ENCODE assay signal across 9 mouse cellular contexts in the genomic region with DNA sequence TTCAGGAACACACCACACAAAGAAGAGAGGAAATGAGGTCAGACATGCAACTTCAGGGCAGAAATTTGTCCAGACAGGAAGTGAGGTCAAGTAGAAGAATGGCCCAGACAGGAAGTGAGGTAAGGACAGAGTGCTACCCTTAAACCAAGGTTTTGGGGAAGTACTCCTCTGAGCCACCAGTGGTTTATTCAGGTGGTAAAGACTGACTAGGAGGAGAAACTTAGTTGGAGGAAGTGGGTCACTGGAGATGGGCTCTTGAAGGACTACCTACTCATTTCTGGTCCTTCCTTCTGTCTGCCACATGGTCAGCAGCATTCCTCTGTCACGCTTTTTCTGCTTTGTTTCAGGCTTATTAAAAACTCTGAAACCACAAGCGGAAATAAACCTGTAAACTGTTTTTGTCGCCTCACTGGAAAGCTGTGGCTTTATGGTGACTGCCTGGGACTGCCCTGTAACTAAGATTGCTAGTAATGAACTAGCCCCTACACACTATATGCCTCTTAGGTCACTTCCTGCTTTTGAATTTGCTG. TPM values are rescaled to one million over a fixed set of nuclear protein-coding genes. Genes with fewer than 3 reads are reported as not detected.
DNase-seq lines count a peak whose midpoint lies in the region; ATAC-seq and TF ChIP-seq lines count a peak whose summit lies in the region.
"Had no signal": no experiment of that assay in that cellular context is flagged by ENCODE, and none has a peak within 500 bp of the region (broad histone marks: within the 10 kb centered on the region; RNA-seq: fewer than 3 reads in every experiment).

No protein-coding gene starts in this region.

- no peaks in the 10 kb centered on the region for H3K27me3 ChIP-seq in lung, embryonic 15.5 days
- no peaks in the 10 kb centered on the region for H3K27me3 ChIP-seq in limb, embryonic 13.5 days
- H3K27me3 ChIP-seq in forebrain, embryonic 16.5 days (replicated peaks; ENCODE audit: control insufficient read depth, insufficient read depth, low read length): no peaks in the 10 kb centered on the region

- no peaks in the 10 kb centered on the region for H3K36me3 ChIP-seq in lung, embryonic 15.5 days
- H3K36me3 ChIP-seq in limb, embryonic 13.5 days: peaks cover 13% of the 10 kb centered on the region
- no peaks in the 10 kb centered on the region for H3K36me3 ChIP-seq in forebrain, embryonic 16.5 days (ENCODE audit: control insufficient read depth, insufficient read depth)

- ATAC-seq in lung, embryonic 15.5 days (ENCODE audit: borderline replicate concordance, extremely low read depth, low FRiP score, low TSS enrichment): no peak
- no peak for ATAC-seq in limb, embryonic 13.5 days (ENCODE audit: low FRiP score, low read depth)
- no peak for ATAC-seq in forebrain, embryonic 16.5 days

- no peak for TF ChIP-seq CTCF in lung, adult 2 months (IDR thresholded peaks at IDR 0.05; ENCODE audit: insufficient read depth, low read length)
- no peak for TF ChIP-seq CTCF in bone marrow macrophage, adult 2 months (IDR thresholded peaks at IDR 0.05; ENCODE audit: low read depth, low read length)

- peak overlapping the region; percentile 46; the same call in 1 of the 2 replicates for H3K27ac ChIP-seq in lung, embryonic 15.5 days
- H3K27ac ChIP-seq in bone marrow macrophage, adult 2 months (ENCODE audit: insufficient read depth, low read depth, low read length): peak overlapping the region; percentile 26
- H3K27ac ChIP-seq in limb, embryonic 13.5 days: peak overlapping the region; percentile 2; the same call in 1 of the 2 replicates
- no peak overlapping the region for H3K27ac ChIP-seq in forebrain, embryonic 16.5 days (ENCODE audit: low read length)

- H3K4me1 ChIP-seq in lung, embryonic 15.5 days: peaks cover 80% of the 10 kb centered on the region
- peaks cover 71% of the 10 kb centered on the region for H3K4me1 ChIP-seq in lung, adult 2 months (ENCODE audit: control insufficient read depth, insufficient read depth, low read length)
- H3K4me1 ChIP-seq in bone marrow macrophage, adult 2 months (ENCODE audit: control insufficient read depth, insufficient read depth, low read length): peaks cover 63% of the 10 kb centered on the region
- H3K4me1 ChIP-seq in limb, embryonic 13.5 days: peaks cover 95% of the 10 kb centered on the region
- peaks cover 27% of the 10 kb centered on the region for H3K4me1 ChIP-seq in forebrain, embryonic 16.5 days (replicated peaks; ENCODE audit: control insufficient read depth, insufficient read depth, low read length)

- 69% methylated on average over 3 of the region's 3 CpGs for whole genome bisulfite sequencing in lung, embryonic 15.5 days
- WGBS in lung, adult 2 months: 32% methylated on average over 3 of the region's 3 CpGs
- WGBS in limb, embryonic 13.5 days: 58% methylated on average over 3 of the region's 3 CpGs
- 87% methylated on average over 3 of the region's 3 CpGs for WGBS in forebrain, embryonic 16.5 days

- H3K4me2 ChIP-seq in lung, embryonic 15.5 days: no peak overlapping the region
- H3K4me2 ChIP-seq in limb, embryonic 13.5 days (replicated peaks): no peak overlapping the region
- no peak overlapping the region for H3K4me2 ChIP-seq in forebrain, embryonic 16.5 days (ENCODE audit: low read length)

- no peak overlapping the region for H3K4me3 ChIP-seq in lung, embryonic 15.5 days
- H3K4me3 ChIP-seq in lung, adult 2 months (replicated peaks; ENCODE audit: extremely low read depth, low read depth, low read length): no peak overlapping the region
- no peak overlapping the region for H3K4me3 ChIP-seq in bone marrow macrophage, adult 2 months (ENCODE audit: insufficient read depth, low read length)
- H3K4me3 ChIP-seq in limb, embryonic 13.5 days: no peak overlapping the region
- no peak overlapping the region for H3K4me3 ChIP-seq in forebrain, embryonic 16.5 days (replicated peaks; ENCODE audit: low read length)
- H3K4me3 ChIP-seq: myocyte had no signal

- H3K9ac ChIP-seq in lung, embryonic 15.5 days: no peak overlapping the region
- H3K9ac ChIP-seq in limb, embryonic 13.5 days: no peak overlapping the region
- H3K9ac ChIP-seq in forebrain, embryonic 16.5 days (replicated peaks; ENCODE audit: low read depth, low read length): no peak overlapping the region

- DNase-seq in lung, adult 2 months: no peak
- DNase-seq in spleen, postnatal 36 days (ENCODE audit: low spot score in 2 of 2): peak; percentile 82 to 84
- no peak for DNase-seq in gastrocnemius, adult 18-20 months (ENCODE audit: low spot score)
- DNase-seq in cerebellum, adult 18-20 months: no peak

- no peak for TF ChIP-seq POLR2A in lung, adult 2 months (IDR thresholded peaks at IDR 0.05; ENCODE audit: borderline replicate concordance, extremely low read depth, low read depth, low read length)
- no peak for TF ChIP-seq POLR2A in bone marrow macrophage, adult 2 months (IDR thresholded peaks at IDR 0.05; ENCODE audit: borderline replicate concordance, low read depth, low read length)

- H3K9me3 ChIP-seq in lung, embryonic 15.5 days: no peaks in the 10 kb centered on the region
- no peaks in the 10 kb centered on the region for H3K9me3 ChIP-seq in limb, embryonic 13.5 days
- no peaks in the 10 kb centered on the region for H3K9me3 ChIP-seq in forebrain, embryonic 16.5 days (ENCODE audit: control insufficient read depth, low read length)

RNA-seq across cellular contexts. Expression of gene Ski, which starts 21.5 kb away (rescaled TPM):
- 16.1 and 16.9 TPM in 2 replicates for polyA plus RNA-seq in lung, embryonic 15.5 days (2015; fragmentation: Nextera tagmentation; extraction: Ambion mirVana)
- polyA plus RNA-seq in lung, adult 2 months (2012; rRNA removed): 105 and 115 TPM in 2 replicates
- polyA plus RNA-seq in bone marrow macrophage, adult 2 months (2012; ENCODE audit: insufficient read depth, insufficient read length, missing spikeins): 61.1 and 63.9 TPM in 2 replicates
- polyA plus RNA-seq in limb, embryonic 13.5 days (2015; fragmentation: Nextera tagmentation; extraction: Ambion mirVana): 24.4 and 24.8 TPM in 2 replicates
- 15.8 and 16.0 TPM in 2 replicates for polyA plus RNA-seq in forebrain, embryonic 16.5 days (2015; fragmentation: Nextera tagmentation; extraction: Ambion mirVana)
- 10 to 100 TPM; 28.3 to 31.3 TPM for total RNA-seq in gastrocnemius, adult 18-20 months (2021)

RNA-seq across cellular contexts. Expression of gene Faap20, which starts 48.7 kb away (rescaled TPM):
- 83.4 and 83.5 TPM in 2 replicates for polyA plus RNA-seq in lung, embryonic 15.5 days (2015; fragmentation: Nextera tagmentation; extraction: Ambion mirVana)
- polyA plus RNA-seq in lung, adult 2 months (2012; rRNA removed): 56.7 and 59.3 TPM in 2 replicates
- 27.9 and 28.1 TPM in 2 replicates for polyA plus RNA-seq in bone marrow macrophage, adult 2 months (2012; ENCODE audit: insufficient read depth, insufficient read length, missing spikeins)
- polyA plus RNA-seq in limb, embryonic 13.5 days (2015; fragmentation: Nextera tagmentation; extraction: Ambion mirVana): 92.1 and 97.8 TPM in 2 replicates
- 79.4 and 84.0 TPM in 2 replicates for polyA plus RNA-seq in forebrain, embryonic 16.5 days (2015; fragmentation: Nextera tagmentation; extraction: Ambion mirVana)
- 1 to 10 TPM; 5.2 to 6.6 TPM for total RNA-seq in gastrocnemius, adult 18-20 months (2021)

Comparison
In these comparisons a context has a peak if more than half of its experiments do, and no peak if none do; other contexts are left out.
1. DNase-seq: peak in spleen, postnatal 36 days (2 of 2); none in lung, adult 2 months (single experiment), gastrocnemius, adult 18-20 months (single experiment) and cerebellum, adult 18-20 months (0 of 2).